In the genomic region with DNA sequence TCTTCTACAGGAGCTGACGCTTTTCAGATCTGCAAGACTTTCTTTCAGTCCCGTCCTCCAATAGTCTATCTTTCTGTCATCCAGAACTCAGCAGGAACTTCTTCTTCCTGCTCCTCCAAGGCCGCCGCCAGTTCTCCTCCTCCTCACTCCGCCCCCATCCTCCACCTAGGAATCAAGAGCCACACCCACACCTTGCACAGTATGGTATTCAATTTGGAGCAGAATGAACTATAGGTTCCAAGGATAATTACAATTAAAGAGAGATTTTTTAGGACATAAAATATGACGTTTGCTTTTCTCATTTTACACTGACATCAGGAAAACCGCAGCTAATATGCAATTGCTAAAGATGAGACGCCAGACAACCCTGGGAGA, we compare ENCODE assay signal across 8 mouse cellular contexts. TPM values are rescaled to one million over a fixed set of nuclear protein-coding genes. Genes with fewer than 3 reads are reported as not detected.
A peak's percentile ranks its signal among the peaks of the same experiment; 100 is the strongest.
DNase-seq lines count a peak whose midpoint lies in the region; ATAC-seq and TF ChIP-seq lines count a peak whose summit lies in the region.

No protein-coding gene starts in this region.

- H3K9ac ChIP-seq in liver, embryonic 12.5 days, result peak overlapping the region; percentile 9; the same call in 1 of the 2 replicates
- peak overlapping the region; percentile 73 for H3K9ac ChIP-seq in stomach, embryonic 16.5 days (ENCODE audit: low read length)

- peak; percentile 84 for ATAC-seq in liver, embryonic 12.5 days
- no peak; the same call in 1 of the 2 replicates for ATAC-seq in stomach, embryonic 16.5 days (ENCODE audit: insufficient read depth, low FRiP score)

- no peaks in the 10 kb centered on the region for H3K27me3 ChIP-seq in cerebellum, adult 2 months (ENCODE audit: control insufficient read depth, insufficient read depth, low read length)
- no peaks in the 10 kb centered on the region for H3K27me3 ChIP-seq in spleen, adult 2 months (ENCODE audit: control insufficient read depth, insufficient read depth, low read length)
- no peaks in the 10 kb centered on the region for H3K27me3 ChIP-seq in liver, embryonic 12.5 days (replicated peaks)
- no peaks in the 10 kb centered on the region for H3K27me3 ChIP-seq in stomach, embryonic 16.5 days (ENCODE audit: control insufficient read depth, insufficient read depth, low read length)

- peak overlapping the region; percentile 68 for H3K4me3 ChIP-seq in cerebellum, adult 2 months (replicated peaks; ENCODE audit: insufficient read depth, low read depth, low read length)
- peak overlapping the region; percentile 90; the same call in 1 of the 2 replicates for H3K4me3 ChIP-seq in spleen, adult 2 months (ENCODE audit: extremely low read depth, insufficient read depth, insufficient read length)
- peak overlapping the region; percentile 57 for H3K4me3 ChIP-seq in liver, embryonic 12.5 days
- H3K4me3 ChIP-seq in stomach, embryonic 16.5 days (replicated peaks; ENCODE audit: low read length), result peak overlapping the region; percentile 60

- H3K9me3 ChIP-seq in liver, embryonic 12.5 days (replicated peaks), result no peaks in the 10 kb centered on the region
- H3K9me3 ChIP-seq in stomach, embryonic 16.5 days (replicated peaks; ENCODE audit: control insufficient read depth, low read length), result no peaks in the 10 kb centered on the region

- no peaks in the 10 kb centered on the region for H3K4me1 ChIP-seq in cerebellum, adult 2 months (ENCODE audit: control insufficient read depth, insufficient read depth, low read length)
- no peaks in the 10 kb centered on the region for H3K4me1 ChIP-seq in spleen, adult 2 months (ENCODE audit: control insufficient read depth, insufficient read depth, insufficient read length)
- H3K4me1 ChIP-seq in liver, embryonic 12.5 days, result no peaks in the 10 kb centered on the region
- H3K4me1 ChIP-seq in stomach, embryonic 16.5 days (ENCODE audit: control insufficient read depth, insufficient read depth, low read length), result no peaks in the 10 kb centered on the region

- DNase-seq in cerebellum, adult 2 months, result no peak
- DNase-seq in cerebellum, adult 8-10 months, result no peak
- DNase-seq in spleen, adult 2 months (ENCODE audit: low read depth in 1 of 2, low spot score in 2 of 2), result no peak
- no peak for DNase-seq in spleen, adult 12 weeks (ENCODE audit: low spot score)
- DNase-seq in left cerebral cortex, adult 11 months (ENCODE audit: low spot score), result no peak
- DNase-seq in thymus, postnatal 36 days, result no peak

- peak overlapping the region; percentile 66 for H3K4me2 ChIP-seq in liver, embryonic 12.5 days
- peak overlapping the region; percentile 54 for H3K4me2 ChIP-seq in stomach, embryonic 16.5 days (ENCODE audit: low read depth, low read length)

- WGBS in cerebellum, adult 2 months, result 15% methylated on average over 8 of the region's 8 CpGs
- 24% methylated on average over 8 of the region's 8 CpGs for WGBS in spleen, adult 2 months
- WGBS in liver, embryonic 12.5 days (ENCODE audit: insufficient replicate concordance), result 18% methylated on average over 8 of the region's 8 CpGs
- 20% methylated on average over 8 of the region's 8 CpGs for WGBS in stomach, embryonic 16.5 days

- H3K36me3 ChIP-seq in spleen, adult 2 months (ENCODE audit: control insufficient read depth, insufficient read depth, low read length), result no peaks in the 10 kb centered on the region
- no peaks in the 10 kb centered on the region for H3K36me3 ChIP-seq in liver, embryonic 12.5 days
- no peaks in the 10 kb centered on the region for H3K36me3 ChIP-seq in stomach, embryonic 16.5 days (ENCODE audit: control insufficient read depth, insufficient read depth, low read length)

- H3K27ac ChIP-seq in cerebellum, adult 2 months (ENCODE audit: insufficient read depth, low read length), result no peak overlapping the region
- H3K27ac ChIP-seq in spleen, adult 2 months (ENCODE audit: insufficient read depth, low read length), result no peak overlapping the region
- H3K27ac ChIP-seq in liver, embryonic 12.5 days, result no peak overlapping the region
- no peak overlapping the region for H3K27ac ChIP-seq in stomach, embryonic 16.5 days (ENCODE audit: low read length)

- no peak for TF ChIP-seq CTCF in cerebellum, adult 2 months (IDR thresholded peaks at IDR 0.05; ENCODE audit: borderline replicate concordance, insufficient read depth, low read depth, low read length)
- TF ChIP-seq CTCF in spleen, adult 2 months (IDR thresholded peaks at IDR 0.05; ENCODE audit: extremely low read depth, insufficient read depth, insufficient read length, insufficient replicate concordance), result no peak

- TF ChIP-seq POLR2A in cerebellum, adult 2 months (IDR thresholded peaks at IDR 0.05; ENCODE audit: borderline replicate concordance, insufficient read depth, low read length), result no peak
- TF ChIP-seq POLR2A in spleen, adult 2 months (IDR thresholded peaks at IDR 0.05; ENCODE audit: low read depth, low read length), result no peak

RNA-seq across cellular contexts. Expression of a gene that starts 29.4 kb away (rescaled TPM):
- 1.7 and 1.8 TPM in 2 replicates for polyA plus RNA-seq in cerebellum, adult 2 months (2012; rRNA removed)
- 0.15 and 0.26 TPM in 2 replicates for polyA plus RNA-seq in spleen, adult 2 months (2012; rRNA removed)
- polyA plus RNA-seq in liver, embryonic 12.5 days (2016; fragmentation: Nextera tagmentation; extraction: Ambion mirVana), result 3.6 and 4.3 TPM in 2 replicates
- polyA plus RNA-seq in stomach, embryonic 16.5 days (2015; fragmentation: Nextera tagmentation; extraction: Ambion mirVana), result 10.1 and 10.3 TPM in 2 replicates
